Mouse (Mus musculus): ENCODE measurements around the gene Gm14443.
"Not testable (repeated sequence)": the region's sequence is repeated elsewhere in the genome, so short reads cannot be mapped to it uniquely, and the experiment has no call there.

GRCm38 (mm10) chr2:175175401-175176180, at the start of gene Gm14443:
- TF ChIP-seq CTCF, EP300 (IDR thresholded peaks at IDR 0.05; ENCODE audit: low read depth): not testable (repeated sequence)
